Mouse (Mus musculus) left cerebral cortex, postnatal 14 days (tissue): ENCODE measurements around the gene Pih1d2. TPM values are rescaled to one million over a fixed set of nuclear protein-coding genes. Genes with fewer than 3 reads are reported as not detected.
A peak's percentile ranks its signal among the peaks of the same experiment; 100 is the strongest.
"Not testable (repeated sequence)": the region's sequence is repeated elsewhere in the genome, so short reads cannot be mapped to it uniquely, and the experiment has no call there.

Experiments
- DNase-seq, 2 experiments: peaks; one replicate each; pipeline ENCODE4 v3.0.0; 2021 to 2022; ENCODE audit warnings: low spot score in 2 of 2, mixed read lengths in 1 of 2
- intact Hi-C: fragments of 180-260 bp; cut with DNase I; formaldehyde crosslinking; loops from one replicate; pipeline ENCODE4 v1.15.1; 2025
- total RNA-seq, 2 experiments: library from RNA; stranded (reverse); gene quantifications; 2 replicates each; pipeline ENCODE4 v1.2.3; 2021

Gene Pih1d2
- total RNA-seq, 2 experiments from 2014 or later, result 2.1 to 3.2 TPM

- intact Hi-C loops, result no loop called here
- DNase-seq, result no peak
These were observed 12.8 kb upstream of the Pih1d2 start for GRCm38 (mm10) chr9:50604338-50604737.

GRCm38 (mm10) chr9:50612115-50612514 lies 5.0 kb upstream of the Pih1d2 start:
- DNase-seq, result peak in 1 of 2 experiments; percentile 50
- intact Hi-C loops, result no loop called here

- intact Hi-C loops, result no loop called here
- DNase-seq, result no peak
These were observed 960 bp upstream of the Pih1d2 start for GRCm38 (mm10) chr9:50616161-50616560.

GRCm38 (mm10) chr9:50617794-50618330 lies 741 bp downstream of the Pih1d2 start:
- intact Hi-C loops, result no loop called here
- DNase-seq, result no peak

GRCm38 (mm10) chr9:50630903-50631302 lies 13.8 kb downstream of the Pih1d2 start:
- intact Hi-C loops, DNase-seq: not testable (repeated sequence)

- intact Hi-C loops, result no loop called here
- no peak for DNase-seq
These were observed 15.0 kb downstream of the Pih1d2 start for GRCm38 (mm10) chr9:50632016-50632688.

GRCm38 (mm10) chr9:50633059-50633458 lies 15.9 kb downstream of the Pih1d2 start:
- DNase-seq, result no peak

GRCm38 (mm10) chr9:50634270-50634669 lies 17.1 kb downstream of the Pih1d2 start:
- no peak for DNase-seq
- intact Hi-C loops, result no loop called here

More at GRCm38 (mm10) chr9:50633059-50633458, 15.9 kb downstream of the Pih1d2 start:
- intact Hi-C loops, result no loop called here

GRCm38 (mm10) chr9:50646826-50647370 lies 29.8 kb downstream of the Pih1d2 start:
- intact Hi-C loops, result no loop called here
- no peak for DNase-seq

- intact Hi-C loops, result no loop called here
- no peak for DNase-seq
These were observed 33.4 kb downstream of the Pih1d2 start for GRCm38 (mm10) chr9:50650503-50650902.

- intact Hi-C loops, result no loop called here
- no peak for DNase-seq
These were observed 41.3 kb downstream of the Pih1d2 start for GRCm38 (mm10) chr9:50658391-50658790.

GRCm38 (mm10) chr9:50658941-50659388 lies 41.8 kb downstream of the Pih1d2 start:
- intact Hi-C loops, result no loop called here
- DNase-seq, result peak; percentile 12 to 19

GRCm38 (mm10) chr9:50659392-50660217 lies 42.5 kb downstream of the Pih1d2 start, which contains the start of gene Dlat:
TSS of gene Dlat (minus strand) at chr9:50659780.
- intact Hi-C loops, result no loop called here
- peak; percentile 85 to 88 for DNase-seq

GRCm38 (mm10) chr9:50660431-50660830 lies 43.3 kb downstream of the Pih1d2 start:
- intact Hi-C loops, result no loop called here
- DNase-seq, result peak in 1 of 2 experiments; percentile 33

GRCm38 (mm10) chr9:50664826-50665225 lies 47.7 kb downstream of the Pih1d2 start:
- DNase-seq, result no peak
- intact Hi-C loops, result no loop called here

- DNase-seq, result no peak
- intact Hi-C loops, result no loop called here
These were observed 49.3 kb downstream of the Pih1d2 start for GRCm38 (mm10) chr9:50666442-50666841.

- DNase-seq, result no peak
- intact Hi-C loops, result no loop called here
These were observed 50.7 kb downstream of the Pih1d2 start for GRCm38 (mm10) chr9:50667579-50668498.

GRCm38 (mm10) chr9:50670690-50671089 lies 53.6 kb downstream of the Pih1d2 start:
- intact Hi-C loops, result no loop called here
- peak; percentile 59 to 66 for DNase-seq
